Mouse (Mus musculus) embryonic facial prominence, embryonic 15.5 days (tissue): ENCODE data around the gene Cadm1. TPM values are rescaled to one million over a fixed set of nuclear protein-coding genes. Genes with fewer than 3 reads are reported as not detected.

ENCODE experiments used
- ATAC-seq: fragments of 200-750 bp; cut with Nextera tagmentation; 2 replicates; pipeline ENCODE4 v1.8.0; 2017; ENCODE audit warnings: low read depth, moderate TSS enrichment; ENCODE audit not compliant: insufficient number of reproducible peaks, low FRiP score, low TSS enrichment
- H3K27ac ChIP-seq: fragments of 300-500 bp; sonication (generic); replicated peaks from 2 replicates; pipeline ENCODE4 v1.5.1; 2015; ENCODE audit warnings: mild to moderate bottlenecking, inconsistent platforms
- H3K27me3 ChIP-seq: fragments of 300-500 bp; sonication (generic); 2 replicates; pipeline ENCODE4 v1.6.1; 2015; ENCODE audit warnings: inconsistent platforms
- H3K36me3 ChIP-seq: fragments of 300-500 bp; sonication (generic); 2 replicates; pipeline ENCODE4 v1.6.1; 2015; ENCODE audit warnings: mild to moderate bottlenecking, inconsistent platforms
- H3K4me1 ChIP-seq: fragments of 300-500 bp; sonication (generic); 2 replicates; pipeline ENCODE4 v1.6.1; 2015; ENCODE audit warnings: inconsistent platforms
- H3K4me2 ChIP-seq: fragments of 300-500 bp; sonication (generic); replicated peaks from 2 replicates; pipeline ENCODE4 v1.6.1; 2015; ENCODE audit warnings: mild to moderate bottlenecking, inconsistent platforms
- H3K4me3 ChIP-seq: fragments of 300-500 bp; sonication (generic); replicated peaks from 2 replicates; pipeline ENCODE4 v1.5.1; 2015; ENCODE audit warnings: mild to moderate bottlenecking, inconsistent platforms
- H3K9ac ChIP-seq: fragments of 300-500 bp; sonication (generic); 2 replicates; pipeline ENCODE4 v1.6.1; 2015; ENCODE audit warnings: inconsistent platforms
- H3K9me3 ChIP-seq: fragments of 300-500 bp; sonication (generic); replicated peaks from 2 replicates; pipeline ENCODE4 v1.6.1; 2016; ENCODE audit warnings: inconsistent platforms
- WGBS: fragments of 180-500 bp; shearing (Covaris S2); methylation state at CpG from one replicate; pipeline ENCODE4 v1.1.7; 2015; 5-methylcytosine and 5-hydroxymethylcytosine counted together
- polyA plus RNA-seq: library from polyadenylated mRNA; unstranded; fragments of >200 nt; fragmentation: Nextera tagmentation; extraction: Ambion mirVana; gene quantifications from 2 replicates; pipeline ENCODE4 v1.2.1, GENCODE M21; 2015

Cadm1 gene
- polyA plus RNA-seq, 1 experiment from 2014 or later: 65.2 TPM

- WGBS: 88% methylated on average over 6 of the region's 6 CpGs
- H3K9me3 ChIP-seq: no peaks in the 10 kb centered on the region
- H3K27ac ChIP-seq: no peak overlapping the region
- H3K27me3 ChIP-seq: 0 out of 2 replicates have a peak, but pooled peaks cover 3% of the 10 kb centered on the region
- H3K4me3 ChIP-seq: no peak overlapping the region
- no peak overlapping the region for H3K4me2 ChIP-seq
- H3K4me1 ChIP-seq: peaks cover 8% of the 10 kb centered on the region
- H3K9ac ChIP-seq: no peak overlapping the region
- H3K36me3 ChIP-seq: no peaks in the 10 kb centered on the region
- no peak for ATAC-seq
These were observed 49.5 kb downstream of the Cadm1 start for GRCm38 (mm10) chr9:47579464-47579863.

DNA sequence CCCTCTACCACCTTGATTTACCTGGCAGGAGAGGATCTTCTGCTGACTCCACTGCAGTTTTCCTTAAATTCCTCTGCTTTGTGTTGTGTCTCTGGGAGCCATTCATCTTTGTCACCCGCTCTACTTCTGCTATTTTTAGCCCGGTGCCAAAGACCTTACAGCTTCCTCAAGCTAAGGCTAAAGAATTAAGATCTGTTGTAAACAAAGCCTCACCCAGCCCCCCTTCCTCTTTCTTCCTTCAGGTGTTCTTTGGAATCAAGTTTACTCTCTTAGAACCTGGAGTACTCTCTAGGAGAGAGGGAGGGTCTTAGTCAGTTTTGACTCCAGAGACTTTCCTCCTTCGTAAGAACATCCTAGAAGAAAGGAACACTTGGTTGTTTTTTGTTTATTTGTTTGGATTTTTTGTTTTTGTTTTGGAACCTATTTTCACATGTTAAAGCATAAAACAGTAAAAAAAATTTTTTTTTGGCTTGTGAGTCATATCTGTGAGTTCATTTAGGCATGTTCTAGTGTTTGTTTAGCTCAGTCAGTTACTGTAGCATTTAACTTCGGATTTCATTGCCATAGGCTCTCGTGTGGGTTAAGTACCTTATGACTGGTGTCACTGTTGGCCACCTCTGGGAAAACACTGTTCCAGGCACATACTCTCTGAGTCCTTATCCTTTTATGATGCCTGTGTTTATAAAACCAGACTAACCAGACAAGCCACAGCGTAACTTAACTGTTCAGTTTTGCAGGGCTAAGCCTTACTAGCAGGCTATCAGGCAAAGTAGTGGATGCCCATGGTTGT is 51.8 kb downstream of the Cadm1 start:
- Histone ChIP-seq H3K36me3 (no peaks in the 10 kb centered on the region), H3K9me3 (no peaks in the 10 kb centered on the region), H3K4me2 (no peak overlapping the region), H3K27ac (no peak overlapping the region), H3K4me1 (peaks cover 7% of the 10 kb centered on the region; the same call in 1 of the 2 replicates), H3K27me3 (peaks cover 6% of the 10 kb centered on the region), H3K9ac (no peak overlapping the region), H3K4me3 (no peak overlapping the region)
- ATAC-seq: no peak
- WGBS: 73% methylated on average over 6 of the region's 6 CpGs

GRCm38 (mm10) chr9:47583241-47583640 is 53.3 kb downstream of the Cadm1 start:
- Histone ChIP-seq H3K9me3 (no peaks in the 10 kb centered on the region), H3K36me3 (no peaks in the 10 kb centered on the region), H3K9ac (no peak overlapping the region), H3K4me3 (no peak overlapping the region), H3K27ac (no peak overlapping the region), H3K27me3 (peaks cover 6% of the 10 kb centered on the region), H3K4me1 (peaks cover 15% of the 10 kb centered on the region), H3K4me2 (no peak overlapping the region)
- 85% methylated on average over 4 of the region's 4 CpGs for WGBS
- no peak for ATAC-seq

DNA sequence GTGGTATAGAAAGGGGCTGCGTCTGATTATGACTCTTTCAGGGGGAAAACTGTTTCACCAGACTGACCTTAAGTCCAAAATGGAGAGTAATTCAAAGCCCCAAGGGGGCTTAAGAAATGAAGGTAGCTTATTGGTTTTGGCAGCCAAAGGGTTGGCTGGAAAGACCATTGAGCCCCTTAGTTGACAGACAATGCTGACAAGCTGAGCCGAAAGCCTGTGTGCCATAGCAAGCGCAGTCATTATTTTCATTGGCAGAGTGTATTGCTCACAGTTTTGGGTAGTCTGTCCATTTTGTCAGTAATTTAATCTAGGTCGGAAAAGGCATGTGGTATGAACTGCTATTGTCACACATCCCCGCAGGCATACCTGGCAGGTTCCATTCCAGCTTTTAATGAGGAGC is 56.2 kb downstream of the Cadm1 start:
- 65% methylated on average over 5 of the region's 5 CpGs for WGBS
- ATAC-seq: no peak
- Histone ChIP-seq H3K4me3 (no peak overlapping the region), H3K9me3 (no peaks in the 10 kb centered on the region), H3K36me3 (no peaks in the 10 kb centered on the region), H3K4me2 (no peak overlapping the region), H3K27ac (no peak overlapping the region), H3K4me1 (peaks cover 19% of the 10 kb centered on the region), H3K27me3 (peaks cover 3% of the 10 kb centered on the region), H3K9ac (no peak overlapping the region)

DNA sequence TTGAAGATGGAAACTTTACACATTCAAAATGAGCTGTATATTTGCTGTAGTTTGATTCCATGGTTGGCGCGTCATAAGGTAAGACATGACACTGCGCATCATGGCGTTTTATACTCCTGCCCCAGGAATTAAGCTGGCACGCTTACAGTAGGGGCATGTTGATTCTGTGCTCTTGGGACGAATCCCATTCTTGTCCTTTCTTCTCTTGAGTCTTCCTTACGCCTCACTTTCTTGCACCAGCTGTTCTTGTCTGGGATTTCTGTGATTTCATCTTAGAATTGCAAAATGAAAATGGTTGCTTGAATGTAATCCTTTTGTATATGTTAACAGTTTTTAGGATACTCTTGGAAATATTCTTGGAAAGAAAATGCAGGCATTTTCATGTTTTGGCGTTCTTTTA is 56.9 kb downstream of the Cadm1 start:
- H3K9ac ChIP-seq: no peak overlapping the region

DNA sequence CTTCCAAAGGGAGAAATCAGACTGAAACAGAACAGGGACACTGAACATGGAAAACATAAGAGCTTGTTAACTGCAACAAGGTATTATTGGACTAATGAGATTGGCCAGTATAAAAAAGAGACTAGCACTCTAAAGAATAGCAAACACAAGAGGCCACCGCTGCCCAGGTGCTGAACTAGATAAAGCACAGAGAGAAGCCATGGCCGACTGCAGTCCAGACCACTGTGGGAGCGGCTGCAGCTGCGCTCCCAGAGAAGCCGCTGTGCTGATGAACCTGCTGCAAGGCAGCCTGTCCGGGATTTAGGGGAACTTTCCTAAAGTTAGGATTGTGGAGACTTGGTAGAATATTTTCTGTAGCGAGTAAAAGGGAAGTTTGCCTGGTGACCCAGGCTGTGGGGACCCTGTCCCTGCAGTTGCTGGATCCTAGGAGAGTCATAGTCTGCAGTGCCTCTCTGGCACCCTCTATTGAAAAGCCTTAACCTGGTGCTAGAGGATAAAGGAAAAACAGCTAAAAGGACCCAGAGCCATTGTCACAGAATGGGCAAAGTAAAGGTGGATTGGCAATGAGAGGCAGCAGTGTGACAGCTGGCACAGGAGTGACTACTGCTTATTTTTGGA is 57.7 kb downstream of the Cadm1 start:
- Histone ChIP-seq H3K27me3 (peaks cover 3% of the 10 kb centered on the region), H3K4me3 (no peak overlapping the region), H3K4me1 (peaks cover 19% of the 10 kb centered on the region), H3K9me3 (no peaks in the 10 kb centered on the region), H3K9ac (no peak overlapping the region), H3K4me2 (no peak overlapping the region), H3K36me3 (no peaks in the 10 kb centered on the region), H3K27ac (no peak overlapping the region)
- no peak for ATAC-seq
- 68% methylated on average over 7 of the region's 7 CpGs for WGBS

More for the DNA sequence above, 56.9 kb downstream of the Cadm1 start:
- Histone ChIP-seq H3K9me3 (no peaks in the 10 kb centered on the region), H3K27ac (no peak overlapping the region), H3K4me1 (peaks cover 19% of the 10 kb centered on the region), H3K27me3 (peaks cover 3% of the 10 kb centered on the region), H3K36me3 (no peaks in the 10 kb centered on the region), H3K4me3 (no peak overlapping the region), H3K4me2 (no peak overlapping the region)
- no peak for ATAC-seq
- WGBS: 71% methylated on average over 8 of the region's 8 CpGs

DNA sequence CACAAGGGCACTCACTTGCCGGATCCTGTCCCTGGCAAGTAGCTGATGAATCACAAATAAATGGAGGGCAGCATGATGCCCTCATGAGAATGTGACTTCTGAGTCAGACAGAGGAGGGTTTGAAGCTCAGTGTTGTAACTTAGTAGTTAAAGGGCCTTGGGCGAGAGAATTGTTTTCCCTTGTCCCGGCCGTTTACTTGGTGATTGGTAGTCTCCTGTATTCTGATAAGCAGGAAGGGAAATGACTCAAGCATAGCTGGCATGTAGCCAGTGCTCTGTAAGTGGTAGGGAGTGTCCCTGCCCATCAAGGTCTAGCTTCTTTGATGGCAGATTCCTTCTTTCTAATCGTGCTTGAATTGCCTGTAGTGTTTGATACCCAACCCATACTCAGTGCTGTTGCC is 59.9 kb downstream of the Cadm1 start:
- no peak overlapping the region for H3K4me2 ChIP-seq
- no peaks in the 10 kb centered on the region for H3K36me3 ChIP-seq
- no peak for ATAC-seq
- peaks cover 19% of the 10 kb centered on the region for H3K4me1 ChIP-seq
- H3K4me3 ChIP-seq: no peak overlapping the region
- H3K9me3 ChIP-seq: no peaks in the 10 kb centered on the region
- no peak overlapping the region for H3K27ac ChIP-seq
- no peak overlapping the region for H3K9ac ChIP-seq
- 58% methylated on average over 5 of the region's 5 CpGs for WGBS
- peaks cover 3% of the 10 kb centered on the region for H3K27me3 ChIP-seq

DNA sequence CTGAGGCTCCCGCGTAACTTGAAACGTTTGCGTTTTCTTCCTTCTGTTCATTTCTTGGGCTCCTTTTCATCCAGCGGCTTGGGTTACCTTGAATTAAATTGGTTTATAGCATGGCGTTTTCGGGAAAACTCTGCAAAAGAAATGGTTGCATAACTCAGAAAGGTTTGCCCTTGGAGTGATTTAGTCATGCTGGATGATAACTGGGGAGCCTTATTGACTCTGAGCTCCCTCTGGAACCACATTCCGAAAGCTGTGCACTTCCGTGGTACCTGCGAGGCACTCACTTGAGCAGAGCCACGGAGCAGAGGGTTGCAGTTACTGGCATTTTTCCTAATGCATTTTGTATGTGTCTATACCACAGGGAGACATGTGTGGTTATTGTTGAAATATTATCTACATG is 71.6 kb downstream of the Cadm1 start:
- WGBS: 49% methylated on average over 11 of the region's 11 CpGs
- Histone ChIP-seq H3K9ac (no peak overlapping the region), H3K27ac (no peak overlapping the region)

DNA sequence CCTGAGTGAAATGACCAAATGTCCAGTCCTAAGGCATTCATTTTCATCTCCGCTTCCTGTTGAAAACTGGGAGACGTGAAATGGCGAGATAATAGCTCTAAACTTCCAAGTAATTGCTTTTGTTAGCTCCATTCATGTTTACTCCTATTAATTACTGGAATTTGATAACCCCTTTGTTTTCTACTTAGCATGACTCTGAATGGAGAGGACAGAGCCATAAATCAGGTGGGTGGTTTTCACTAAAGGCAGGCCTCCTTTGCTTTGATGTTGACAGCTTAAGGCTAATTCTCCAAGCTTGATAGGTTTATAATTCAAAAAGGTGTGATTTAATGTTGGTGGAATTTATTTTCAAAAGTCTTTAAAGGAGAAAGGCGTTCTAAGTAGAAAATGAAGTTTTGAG is 74.0 kb downstream of the Cadm1 start:
- peaks cover 9% of the 10 kb centered on the region; the same call in 1 of the 2 replicates for H3K4me1 ChIP-seq
- 66% methylated on average over 4 of the region's 4 CpGs for WGBS
- H3K36me3 ChIP-seq: no peaks in the 10 kb centered on the region
- no peak overlapping the region for H3K4me2 ChIP-seq
- H3K4me3 ChIP-seq: no peak overlapping the region
- H3K27ac ChIP-seq: no peak overlapping the region
- ATAC-seq: no peak
- peaks cover 11% of the 10 kb centered on the region; the same call in 1 of the 2 replicates for H3K27me3 ChIP-seq
- H3K9ac ChIP-seq: no peak overlapping the region
- H3K9me3 ChIP-seq: no peaks in the 10 kb centered on the region

More for the DNA sequence above, 71.6 kb downstream of the Cadm1 start:
- Histone ChIP-seq H3K4me2 (no peak overlapping the region), H3K4me1 (peaks cover 14% of the 10 kb centered on the region; the same call in 1 of the 2 replicates), H3K36me3 (no peaks in the 10 kb centered on the region), H3K27me3 (peaks cover 11% of the 10 kb centered on the region; the same call in 1 of the 2 replicates), H3K9me3 (no peaks in the 10 kb centered on the region), H3K4me3 (no peak overlapping the region)
- no peak for ATAC-seq

DNA sequence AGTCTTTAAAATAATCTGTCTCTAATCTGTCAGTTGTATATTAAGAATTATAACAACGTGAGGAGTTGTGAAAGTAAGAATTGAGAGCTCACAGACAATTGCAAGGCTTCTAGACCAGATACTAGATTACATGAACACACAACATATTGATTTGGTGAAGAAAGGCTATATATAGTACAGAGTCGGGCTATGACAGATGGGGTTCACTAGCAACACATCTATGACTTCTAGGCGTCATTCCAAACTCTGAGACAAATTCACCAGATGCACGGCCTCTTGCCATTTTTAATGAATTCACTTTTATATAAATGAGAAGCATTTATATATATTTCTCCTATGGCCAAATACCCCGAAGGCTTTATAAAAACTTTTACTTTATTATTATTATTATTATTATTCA is 75.7 kb downstream of the Cadm1 start:
- Histone ChIP-seq H3K36me3 (no peaks in the 10 kb centered on the region), H3K4me1 (peaks cover 9% of the 10 kb centered on the region; the same call in 1 of the 2 replicates), H3K9me3 (no peaks in the 10 kb centered on the region), H3K4me3 (no peak overlapping the region), H3K4me2 (no peak overlapping the region), H3K27me3 (peaks cover 2% of the 10 kb centered on the region; the same call in 1 of the 2 replicates), H3K27ac (no peak overlapping the region), H3K9ac (no peak overlapping the region)
- WGBS: 56% methylated on average over 5 of the region's 5 CpGs
- ATAC-seq: no peak

- Histone ChIP-seq H3K4me3 (no peak overlapping the region), H3K9me3 (no peaks in the 10 kb centered on the region), H3K9ac (no peak overlapping the region), H3K4me2 (no peak overlapping the region), H3K27me3 (peaks cover 2% of the 10 kb centered on the region; the same call in 1 of the 2 replicates), H3K27ac (no peak overlapping the region), H3K36me3 (no peaks in the 10 kb centered on the region), H3K4me1 (0 out of 2 replicates have a peak, but pooled peaks cover 5% of the 10 kb centered on the region)
- no peak for ATAC-seq
- WGBS: 59% methylated on average over 7 of the region's 7 CpGs
These were observed 78.5 kb downstream of the Cadm1 start for GRCm38 (mm10) chr9:47608441-47608840.
